Comparison of ENCODE assay signal across 28 mouse cellular contexts in genomic region chr6:32159931-32160330, GRCm38 (mm10).
"Had no signal": no experiment of that assay in that cellular context is flagged by ENCODE, and none has a peak within 500 bp of the region (broad histone marks: within the 10 kb centered on the region; RNA-seq: fewer than 3 reads in every experiment).

No protein-coding gene starts in this region.

- H3K9me3 ChIP-seq: embryonic facial prominence, embryonic 10.5 days; embryonic facial prominence, embryonic 12.5 days; embryonic facial prominence, embryonic 13.5 days; embryonic facial prominence, embryonic 15.5 days; forebrain, embryonic 10.5 days; forebrain, embryonic 12.5 days; forebrain, embryonic 13.5 days; forebrain, embryonic 15.5 days had no signal

- H3K9ac ChIP-seq: embryonic facial prominence, embryonic 12.5 days; embryonic facial prominence, embryonic 13.5 days; embryonic facial prominence, embryonic 15.5 days; forebrain, embryonic 12.5 days; forebrain, embryonic 13.5 days; forebrain, embryonic 15.5 days; forebrain, postnatal 0 days had no signal

- H3K4me2 ChIP-seq: embryonic facial prominence, embryonic 12.5 days; embryonic facial prominence, embryonic 13.5 days; embryonic facial prominence, embryonic 15.5 days; forebrain, embryonic 12.5 days; forebrain, embryonic 13.5 days; forebrain, embryonic 15.5 days had no signal

- H3K4me3 ChIP-seq: embryonic facial prominence, embryonic 10.5 days; embryonic facial prominence, embryonic 12.5 days; embryonic facial prominence, embryonic 13.5 days; embryonic facial prominence, embryonic 15.5 days; erythroblast, embryonic 14.5 days; forebrain, embryonic 10.5 days; forebrain, embryonic 12.5 days; forebrain, embryonic 13.5 days; forebrain, embryonic 15.5 days; gastrocnemius, adult 2 months; heart, adult 2 months had no signal

- H3K36me3 ChIP-seq: embryonic facial prominence, embryonic 10.5 days; embryonic facial prominence, embryonic 12.5 days; embryonic facial prominence, embryonic 13.5 days; embryonic facial prominence, embryonic 15.5 days; forebrain, embryonic 10.5 days had no signal

- ATAC-seq: forebrain, embryonic 13.5 days; forebrain, embryonic 14.5 days; forebrain, embryonic 15.5 days; forebrain, embryonic 16.5 days; forebrain, postnatal 0 days had no signal

- H3K4me1 ChIP-seq: embryonic facial prominence, embryonic 10.5 days; embryonic facial prominence, embryonic 12.5 days; embryonic facial prominence, embryonic 13.5 days; embryonic facial prominence, embryonic 15.5 days; forebrain, embryonic 12.5 days; forebrain, embryonic 13.5 days; forebrain, embryonic 15.5 days had no signal

- DNase-seq: cerebellum, adult 2 months; cerebellum, adult 8-10 months; cerebellum, adult 9-10 months; cerebellum, adult 9-11 months; cerebellum, postnatal 10 days; cerebellum, postnatal 14 days; cerebellum, postnatal 25 days; cerebellum, postnatal 36 days; embryo, embryonic 11 days; forebrain, postnatal 0 days; gastrocnemius, adult 2 months; gastrocnemius, postnatal 10 days; gastrocnemius, postnatal 14 days; gastrocnemius, postnatal 25 days; gastrocnemius, postnatal 36 days; heart, adult 18-20 months; heart, adult 2 months had no signal

- H3K27me3 ChIP-seq: embryonic facial prominence, embryonic 12.5 days; embryonic facial prominence, embryonic 13.5 days; embryonic facial prominence, embryonic 15.5 days; forebrain, embryonic 12.5 days; forebrain, embryonic 13.5 days; forebrain, embryonic 15.5 days had no signal

- H3K27ac ChIP-seq: embryonic facial prominence, embryonic 10.5 days; embryonic facial prominence, embryonic 12.5 days; embryonic facial prominence, embryonic 13.5 days; embryonic facial prominence, embryonic 15.5 days; forebrain, embryonic 10.5 days; forebrain, embryonic 12.5 days; forebrain, embryonic 13.5 days; forebrain, embryonic 15.5 days; gastrocnemius, adult 2 months; heart, adult 2 months had no signal
